Mouse (Mus musculus) midbrain, postnatal 0 days (tissue): ENCODE measurements around the gene Tinf2. TPM values are rescaled to one million over a fixed set of nuclear protein-coding genes. Genes with fewer than 3 reads are reported as not detected.

Experiments used
- ATAC-seq: fragments of 200-750 bp; cut with Nextera tagmentation; 2 replicates; pipeline ENCODE4 v1.8.0; 2017; ENCODE audit warnings: moderate number of reproducible peaks, mild to moderate bottlenecking, moderate TSS enrichment, moderate library complexity; ENCODE audit not compliant: low FRiP score
- DNase-seq: peaks from one replicate; pipeline ENCODE4 v3.0.0-alpha.2; 2015; ENCODE audit warnings: low spot score
- H3K27ac ChIP-seq: fragments of 300-500 bp; sonication (generic); 2 replicates; pipeline ENCODE4 v1.5.1; 2014; ENCODE audit warnings: low read depth, mild to moderate bottlenecking, low read length, mixed read lengths
- H3K27me3 ChIP-seq: fragments of 300-500 bp; sonication (generic); 2 replicates; pipeline ENCODE4 v1.6.1; 2014; ENCODE audit warnings: low read length, control low read depth, mixed read lengths; ENCODE audit not compliant: insufficient read depth
- H3K36me3 ChIP-seq: fragments of 300-500 bp; sonication (generic); 2 replicates; pipeline ENCODE4 v1.6.1; 2014; ENCODE audit warnings: low read length, control low read depth, mixed read lengths; ENCODE audit not compliant: insufficient read depth
- H3K4me1 ChIP-seq: fragments of 300-500 bp; sonication (generic); 2 replicates; pipeline ENCODE4 v1.6.1; 2014; ENCODE audit warnings: mild to moderate bottlenecking, control low read depth, antibody characterized with exemption, low read length, mixed read lengths; ENCODE audit not compliant: insufficient read depth
- H3K4me2 ChIP-seq: fragments of 300-500 bp; sonication (generic); 2 replicates; pipeline ENCODE4 v1.6.1; 2014; ENCODE audit warnings: low read depth, mild to moderate bottlenecking, low read length, mixed read lengths; ENCODE audit not compliant: poor library complexity, severe bottlenecking
- H3K4me3 ChIP-seq: fragments of 300-500 bp; sonication (generic); 2 replicates; pipeline ENCODE4 v1.5.1; 2014; ENCODE audit warnings: low read depth, mild to moderate bottlenecking, low read length, moderate library complexity
- H3K9ac ChIP-seq: fragments of 300-500 bp; sonication (generic); replicated peaks from 2 replicates; pipeline ENCODE4 v1.6.1; 2014; ENCODE audit warnings: mild to moderate bottlenecking, low read length, moderate library complexity, mixed read lengths; ENCODE audit not compliant: poor library complexity, severe bottlenecking
- H3K9me3 ChIP-seq: fragments of 300-500 bp; sonication (generic); 2 replicates; pipeline ENCODE4 v1.6.1; 2016; ENCODE audit warnings: low read length, control low read depth
- CTCF ChIP-seq: IDR thresholded peaks from 2 replicates; pipeline ENCODE4 v1.5.1; 2016; ENCODE audit warnings: antibody characterized with exemption, mild to moderate bottlenecking
- WGBS: fragments of 180-500 bp; shearing (Covaris S2); extraction: QIAGEN DNeasy Blood & Tissue Kit; methylation state at CpG from one replicate; pipeline ENCODE4 v1.1.7; 2014; 5-methylcytosine and 5-hydroxymethylcytosine counted together
- polyA plus RNA-seq: library from polyadenylated mRNA; unstranded; fragments of >200 nt; fragmentation: Nextera tagmentation; extraction: Ambion mirVana; gene quantifications from 2 replicates; pipeline ENCODE4 v1.2.1, GENCODE M21; 2015
- total RNA-seq: library from RNA; depleted of rRNA; stranded (reverse); fragments of >200 nt; gene quantifications from 2 replicates; pipeline ENCODE4 v1.2.3, GENCODE M21; 2014

Gene Tinf2
- total and polyA plus RNA-seq, 2 experiments from 2014 or later, result 15.7 to 19.9 TPM

GRCm38 (mm10) chr14:55697226-55697625 is 15.6 kb upstream of the Tinf2 start:
- no peaks in the 10 kb centered on the region for H3K36me3 ChIP-seq
- no peaks in the 10 kb centered on the region for H3K27me3 ChIP-seq
- WGBS, result 85% methylated on average over 4 of the region's 4 CpGs
- no peak overlapping the region for H3K9ac ChIP-seq
- no peaks in the 10 kb centered on the region for H3K9me3 ChIP-seq
- no peak overlapping the region for H3K4me2 ChIP-seq
- H3K27ac ChIP-seq, result no peak overlapping the region
- no peak for TF ChIP-seq CTCF
- H3K4me3 ChIP-seq, result no peak overlapping the region
- ATAC-seq (no peak), DNase-seq (no peak)
- H3K4me1 ChIP-seq, result no peaks in the 10 kb centered on the region

- Histone ChIP-seq H3K36me3 (no peaks in the 10 kb centered on the region), H3K27ac (no peak overlapping the region), H3K9me3 (no peaks in the 10 kb centered on the region), H3K4me2 (no peak overlapping the region), H3K4me3 (no peak overlapping the region), H3K27me3 (no peaks in the 10 kb centered on the region), H3K9ac (no peak overlapping the region), H3K4me1 (no peaks in the 10 kb centered on the region)
- ATAC-seq (no peak), DNase-seq (no peak)
- 78% methylated on average over 10 of the region's 10 CpGs for WGBS
- TF ChIP-seq CTCF, result no peak
Observed at GRCm38 (mm10) chr14:55689433-55689832, 7.8 kb upstream of the Tinf2 start.

GRCm38 (mm10) chr14:55682118-55682493 is 486 bp upstream of the Tinf2 start:
- peak; percentile 1; the same call in 1 of the 2 replicates for ATAC-seq

GRCm38 (mm10) chr14:55677615-55678014 is 4.0 kb downstream of the Tinf2 start:
- Histone ChIP-seq H3K9me3 (no peaks in the 10 kb centered on the region), H3K36me3 (peaks cover 35% of the 10 kb centered on the region)

More at GRCm38 (mm10) chr14:55682118-55682493, 486 bp upstream of the Tinf2 start:
- TF ChIP-seq CTCF, result no peak
- Histone ChIP-seq H3K4me3 (peak overlapping the region; percentile 46), H3K27ac (no peak overlapping the region), H3K9ac (no peak overlapping the region), H3K27me3 (no peaks in the 10 kb centered on the region), H3K9me3 (no peaks in the 10 kb centered on the region), H3K4me1 (no peaks in the 10 kb centered on the region), H3K4me2 (peak overlapping the region; percentile 68), H3K36me3 (peaks cover 22% of the 10 kb centered on the region)
- DNase-seq, result no peak
- 13% methylated on average over 3 of the region's 3 CpGs for WGBS

GRCm38 (mm10) chr14:55672741-55673060 is 8.9 kb downstream of the Tinf2 start:
- TF ChIP-seq CTCF, result no peak
- peak overlapping the region; percentile 58 for H3K4me3 ChIP-seq
- H3K36me3 ChIP-seq, result peaks cover 17% of the 10 kb centered on the region; the same call in 1 of the 2 replicates
- H3K27ac ChIP-seq, result no peak overlapping the region
- H3K9ac ChIP-seq, result no peak overlapping the region
- WGBS, result 82% methylated on average over 7 of the region's 7 CpGs
- no peaks in the 10 kb centered on the region for H3K27me3 ChIP-seq
- DNase-seq (no peak), ATAC-seq (no peak)
- no peaks in the 10 kb centered on the region for H3K9me3 ChIP-seq
- H3K4me2 ChIP-seq, result peak overlapping the region; percentile 81
- H3K4me1 ChIP-seq, result no peaks in the 10 kb centered on the region; the same call in 1 of the 2 replicates

More at GRCm38 (mm10) chr14:55677615-55678014, 4.0 kb downstream of the Tinf2 start:
- no peak overlapping the region for H3K9ac ChIP-seq
- DNase-seq (no peak), ATAC-seq (no peak)
- no peaks in the 10 kb centered on the region for H3K4me1 ChIP-seq
- no peak for TF ChIP-seq CTCF
- H3K4me2 ChIP-seq, result no peak overlapping the region
- no peak overlapping the region for H3K4me3 ChIP-seq
- no peak overlapping the region for H3K27ac ChIP-seq
- H3K27me3 ChIP-seq, result no peaks in the 10 kb centered on the region
- 94% methylated on average over 4 of the region's 4 CpGs for WGBS

- DNase-seq (peak; percentile 98), ATAC-seq (peak; percentile 95)
- no peak for TF ChIP-seq CTCF
- H3K4me1 ChIP-seq, result no peaks in the 10 kb centered on the region; the same call in 1 of the 2 replicates
- no peaks in the 10 kb centered on the region for H3K27me3 ChIP-seq
- H3K27ac ChIP-seq, result peak within 1 kb of the TSS; percentile 94
- no peaks in the 10 kb centered on the region for H3K9me3 ChIP-seq
- peak within 1 kb of the TSS; percentile 90 for H3K9ac ChIP-seq
- peak within 1 kb of the TSS; percentile 81 for H3K4me2 ChIP-seq
- 1% methylated on average over 38 of the region's 38 CpGs for WGBS
- H3K4me3 ChIP-seq, result peak within 1 kb of the TSS; percentile 58
- H3K36me3 ChIP-seq, result peaks cover 13% of the 10 kb centered on the region; the same call in 1 of the 2 replicates
Observed at GRCm38 (mm10) chr14:55671833-55672740, 9.5 kb downstream of the Tinf2 start, which contains the start of the genes Gmpr2 and Nedd8. TSS of gene Gmpr2 (plus strand) at chr14:55671941. TSS of gene Nedd8 (minus strand) at chr14:55672124.
